Mouse (Mus musculus) hindbrain, embryonic 10.5 days (tissue): ENCODE measurements around the gene Elmo3. TPM values are rescaled to one million over a fixed set of nuclear protein-coding genes. Genes with fewer than 3 reads are reported as not detected.

Experiments
- DNase-seq: peaks from one replicate; pipeline ENCODE4 v3.0.0-alpha.2; 2017; ENCODE audit warnings: low spot score
- H3K27ac ChIP-seq: fragments of 300-500 bp; sonication (generic); 2 replicates; pipeline ENCODE4 v1.5.1; 2016; ENCODE audit warnings: mild to moderate bottlenecking, moderate library complexity
- H3K27me3 ChIP-seq: fragments of 300-500 bp; sonication (generic); 2 replicates; pipeline ENCODE4 v1.6.1; 2016; ENCODE audit warnings: mild to moderate bottlenecking; ENCODE audit not compliant: poor library complexity, insufficient read depth, severe bottlenecking
- H3K36me3 ChIP-seq: fragments of 300-500 bp; sonication (generic); 2 replicates; pipeline ENCODE4 v1.6.1; 2016; ENCODE audit warnings: mild to moderate bottlenecking, moderate library complexity
- H3K4me1 ChIP-seq: fragments of 300-500 bp; sonication (generic); replicated peaks from 2 replicates; pipeline ENCODE4 v1.6.1; 2016; ENCODE audit warnings: mild to moderate bottlenecking
- H3K4me3 ChIP-seq: fragments of 300-500 bp; sonication (generic); 2 replicates; pipeline ENCODE4 v1.5.1; 2016; ENCODE audit warnings: mild to moderate bottlenecking, moderate library complexity
- H3K9me3 ChIP-seq: fragments of 300-500 bp; sonication (generic); 2 replicates; pipeline ENCODE4 v1.6.1; 2016; ENCODE audit warnings: mild to moderate bottlenecking, moderate library complexity
- WGBS: fragments of 180-500 bp; shearing (Covaris S2); methylation state at CpG from one replicate; pipeline ENCODE4 v1.1.7; 2016; 5-methylcytosine and 5-hydroxymethylcytosine counted together
- polyA plus RNA-seq: library from polyadenylated mRNA; unstranded; fragments of >200 nt; fragmentation: Nextera tagmentation; extraction: Ambion mirVana; gene quantifications from 2 replicates; pipeline ENCODE4 v1.2.1, GENCODE M21; 2016

Gene Elmo3
- 2.1 and 2.9 TPM in 2 replicates for polyA plus RNA-seq

DNA sequence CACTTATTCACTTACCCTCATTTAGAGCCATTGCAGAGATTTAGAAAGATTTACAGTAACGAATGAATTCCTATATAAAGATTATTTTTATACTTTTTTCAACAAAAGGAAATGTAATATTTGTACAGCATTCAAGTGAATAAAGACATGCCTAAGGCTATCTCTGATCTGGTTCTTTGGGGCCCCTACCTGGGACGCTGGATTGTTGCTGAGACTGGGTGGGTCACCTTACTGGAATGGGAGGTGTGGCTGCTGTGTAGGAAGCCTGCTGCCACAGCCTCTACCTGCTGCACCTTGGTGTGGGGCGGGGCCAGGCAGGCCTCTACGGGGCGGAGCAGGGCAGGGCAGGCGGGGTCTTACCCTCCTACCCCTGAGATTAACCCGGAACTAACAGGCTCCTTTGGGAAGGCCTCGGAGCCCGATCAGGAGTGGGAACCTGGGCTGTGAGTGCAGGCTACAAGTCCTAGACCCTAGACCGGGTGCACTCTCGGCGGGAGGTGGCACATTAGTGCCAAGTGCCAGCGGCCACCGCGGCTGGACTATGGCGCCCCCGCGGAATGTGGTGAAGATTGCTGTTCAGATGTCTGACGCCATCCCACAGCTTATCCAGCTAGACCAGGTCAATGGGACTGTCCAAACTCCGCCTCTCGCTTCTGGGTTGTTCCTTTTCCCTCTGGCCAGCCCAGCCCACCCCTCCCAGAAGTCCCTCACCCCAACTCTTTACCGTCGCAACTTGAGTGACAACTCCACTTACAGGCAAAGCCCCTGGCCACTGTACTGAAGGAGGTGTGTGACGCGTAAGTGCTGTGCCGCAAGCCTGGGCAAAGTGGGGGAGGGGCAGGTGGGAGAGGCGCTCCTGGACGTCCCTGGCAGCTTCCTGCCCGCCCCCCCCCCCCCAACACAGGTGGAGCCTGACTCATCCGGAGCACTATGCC lies at the start of gene Elmo3:
Gene Elmo3, plus strand, starts transcription at position 391 of the 935 bp plus-strand sequence.
- WGBS, result 8% methylated on average over 29 of the region's 30 CpGs
- Histone ChIP-seq H3K36me3 (peaks cover 88% of the 10 kb centered on the region), H3K4me1 (peaks cover 21% of the 10 kb centered on the region), H3K27ac (peak within 1 kb of the TSS; percentile 64), H3K4me3 (peak within 1 kb of the TSS; percentile 38), H3K27me3 (no peaks in the 10 kb centered on the region), H3K9me3 (no peaks in the 10 kb centered on the region)
- DNase-seq, result peak; percentile 51

DNA sequence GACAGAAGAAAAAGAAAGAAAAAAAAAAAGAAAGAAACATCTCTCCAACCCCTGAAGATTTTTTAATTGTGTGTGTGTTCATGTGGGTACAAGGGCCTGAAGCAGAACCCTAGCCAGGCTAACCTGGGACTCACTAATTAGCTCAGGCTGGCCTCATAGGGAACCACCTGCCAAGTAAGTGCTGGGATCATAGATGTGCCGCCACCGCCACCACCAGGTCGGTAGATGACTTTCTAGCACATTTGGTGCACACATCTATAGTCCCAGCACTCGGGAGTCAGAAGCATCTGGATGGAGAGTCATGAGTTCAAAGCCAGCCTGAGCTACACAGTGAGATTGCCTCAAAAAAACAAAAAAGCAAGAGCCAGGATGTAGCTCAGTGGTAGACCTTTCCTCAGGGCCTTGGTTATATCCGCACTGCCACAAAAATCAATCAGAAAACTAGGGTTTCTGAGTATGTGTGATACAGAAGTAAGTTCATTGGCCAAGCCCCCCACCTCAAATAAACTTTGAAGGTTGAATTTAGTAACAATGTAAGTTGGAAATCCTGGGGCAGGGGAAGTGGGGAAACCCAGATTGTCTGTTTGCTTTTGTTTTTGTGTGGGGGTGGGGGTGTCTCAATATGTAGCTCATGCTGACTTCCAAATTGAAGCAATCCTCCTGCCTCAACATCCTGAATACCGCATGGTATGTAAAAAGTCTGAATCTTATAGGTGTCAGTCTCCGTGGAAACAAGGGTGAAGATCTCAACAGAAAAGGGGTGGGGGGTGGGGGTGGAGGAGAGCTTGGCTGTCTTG lies 47.9 kb upstream of the Elmo3 start:
- Histone ChIP-seq H3K27me3 (peaks cover 79% of the 10 kb centered on the region), H3K27ac (no peak overlapping the region), H3K4me3 (no peak overlapping the region), H3K9me3 (peaks cover 7% of the 10 kb centered on the region; the same call in 1 of the 2 replicates), H3K36me3 (peaks cover 9% of the 10 kb centered on the region), H3K4me1 (peaks cover 38% of the 10 kb centered on the region)
- DNase-seq, result no peak
- WGBS, result 63% methylated on average over 7 of the region's 7 CpGs

DNA sequence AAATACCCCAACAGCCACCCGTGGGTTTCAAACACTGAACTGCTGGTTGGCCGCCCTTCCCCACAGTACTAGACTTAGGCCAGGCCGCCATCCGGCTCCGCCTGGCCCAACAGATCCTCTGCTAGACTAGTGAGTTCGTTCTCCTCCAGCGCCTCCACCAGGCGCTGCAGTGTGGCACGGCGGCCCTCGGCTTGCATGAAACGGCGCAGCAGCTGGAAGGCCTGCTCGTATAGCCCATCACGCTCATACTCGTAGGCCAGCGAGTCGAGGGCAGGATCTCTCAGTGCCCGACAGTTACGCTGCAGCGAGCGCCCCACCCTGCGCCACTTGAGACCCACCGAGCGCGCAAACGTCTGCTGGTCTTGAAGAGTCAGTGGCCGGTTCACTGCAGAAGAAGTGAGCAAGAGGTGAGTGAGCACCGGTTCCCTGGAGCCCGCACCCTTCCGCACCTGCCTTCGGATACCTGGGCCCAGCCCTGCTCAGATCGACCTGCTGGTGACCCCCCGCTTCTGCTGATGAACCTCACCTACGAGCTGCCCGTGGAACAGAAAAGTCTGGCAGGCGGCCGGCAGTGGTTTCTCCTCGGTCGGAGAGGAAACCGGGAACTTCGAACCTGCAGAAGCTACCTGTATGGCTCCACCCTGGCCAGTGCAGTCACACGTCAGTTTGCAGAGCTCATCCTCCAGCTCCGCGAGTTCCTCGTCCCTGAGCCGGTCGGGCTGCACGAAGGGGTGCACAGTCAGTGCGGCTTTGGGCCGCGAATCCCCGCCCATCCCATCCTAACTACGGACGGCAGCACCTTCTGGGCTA lies 46.3 kb upstream of the Elmo3 start:
- peaks cover 34% of the 10 kb centered on the region for H3K4me1 ChIP-seq
- 2% methylated on average over 55 of the region's 55 CpGs for WGBS
- H3K9me3 ChIP-seq, result peaks cover 7% of the 10 kb centered on the region; the same call in 1 of the 2 replicates
- H3K27ac ChIP-seq, result no peak overlapping the region
- H3K27me3 ChIP-seq, result peaks cover 95% of the 10 kb centered on the region
- no peaks in the 10 kb centered on the region for H3K36me3 ChIP-seq
- peak; percentile 67 for DNase-seq
- H3K4me3 ChIP-seq, result peak overlapping the region; percentile 51

DNA sequence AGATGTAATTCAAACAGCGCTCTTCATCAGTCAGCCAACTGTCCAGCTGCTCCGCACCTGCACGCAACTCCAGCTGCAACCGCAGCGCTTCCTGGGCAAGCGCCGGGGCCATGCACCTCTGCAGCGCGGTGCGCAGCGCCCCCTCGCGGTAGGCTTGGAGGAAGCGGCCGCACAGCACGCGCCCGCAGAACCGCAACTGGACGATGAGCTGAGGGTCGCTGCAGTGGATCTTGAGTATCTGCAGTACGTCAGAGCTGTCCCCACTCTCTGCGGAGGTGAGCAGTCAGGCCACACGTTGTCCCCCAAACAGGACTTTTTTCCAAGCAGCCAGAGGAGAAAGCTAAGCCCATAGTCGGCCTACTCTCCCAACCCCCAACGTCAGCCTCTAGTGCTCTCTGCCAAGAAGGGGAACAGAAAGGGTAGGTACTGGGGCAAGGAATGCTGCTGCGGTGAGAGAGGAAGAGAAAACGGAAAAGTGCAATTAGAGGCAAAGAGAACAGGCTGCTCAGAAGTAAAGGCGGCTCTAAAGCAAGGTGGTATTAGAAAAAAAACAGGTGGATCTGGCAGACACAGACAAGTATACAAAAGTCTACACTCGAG lies 45.6 kb upstream of the Elmo3 start:
- H3K36me3 ChIP-seq, result no peaks in the 10 kb centered on the region
- 4% methylated on average over 30 of the region's 30 CpGs for WGBS
- DNase-seq, result peak; percentile 84
- H3K27ac ChIP-seq, result no peak overlapping the region
- H3K9me3 ChIP-seq, result peaks cover 7% of the 10 kb centered on the region; the same call in 1 of the 2 replicates
- peaks cover 100% of the 10 kb centered on the region for H3K27me3 ChIP-seq
- H3K4me3 ChIP-seq, result peak overlapping the region; percentile 51
- H3K4me1 ChIP-seq, result peaks cover 34% of the 10 kb centered on the region

DNA sequence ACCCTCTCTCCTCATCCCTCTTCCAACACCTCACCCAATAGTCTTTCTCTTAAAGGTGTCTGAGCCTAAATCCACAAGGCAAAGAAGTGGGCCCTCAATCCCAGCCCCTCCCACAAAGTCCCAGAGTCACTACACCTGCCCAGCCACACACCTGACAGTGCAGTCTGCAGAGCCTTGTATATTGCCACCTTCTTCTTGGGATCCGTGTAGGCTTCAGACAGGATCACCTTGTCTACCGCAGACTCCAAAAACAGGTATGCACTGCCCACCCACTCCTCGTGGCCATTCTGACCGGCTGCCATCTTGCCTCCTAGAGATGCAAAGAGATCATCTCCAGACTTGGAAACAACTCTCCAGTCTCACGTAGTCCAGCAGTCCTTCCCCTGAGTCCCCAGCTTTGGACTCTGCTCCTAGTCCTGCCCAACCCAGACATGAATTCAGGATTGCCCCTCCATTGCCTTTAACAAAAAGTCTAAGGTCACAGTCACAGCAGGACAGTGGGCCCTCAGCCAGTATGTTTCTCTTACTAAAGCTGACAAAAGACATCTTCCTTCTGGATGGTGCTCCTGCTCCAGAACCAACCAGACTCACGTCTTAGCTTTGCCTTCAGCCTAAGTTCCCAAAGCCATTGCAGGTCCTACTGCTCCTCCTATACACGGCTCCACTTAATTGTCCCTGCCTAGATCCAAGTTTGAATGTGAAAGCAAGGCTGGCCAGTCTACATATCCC lies 44.9 kb upstream of the Elmo3 start:
- H3K27ac ChIP-seq, result no peak overlapping the region
- no peaks in the 10 kb centered on the region for H3K36me3 ChIP-seq
- H3K4me3 ChIP-seq, result no peak overlapping the region
- H3K4me1 ChIP-seq, result peaks cover 31% of the 10 kb centered on the region
- no peak for DNase-seq
- H3K9me3 ChIP-seq, result peaks cover 7% of the 10 kb centered on the region; the same call in 1 of the 2 replicates
- WGBS, result 61% methylated on average over 7 of the region's 7 CpGs
- peaks cover 100% of the 10 kb centered on the region for H3K27me3 ChIP-seq

DNA sequence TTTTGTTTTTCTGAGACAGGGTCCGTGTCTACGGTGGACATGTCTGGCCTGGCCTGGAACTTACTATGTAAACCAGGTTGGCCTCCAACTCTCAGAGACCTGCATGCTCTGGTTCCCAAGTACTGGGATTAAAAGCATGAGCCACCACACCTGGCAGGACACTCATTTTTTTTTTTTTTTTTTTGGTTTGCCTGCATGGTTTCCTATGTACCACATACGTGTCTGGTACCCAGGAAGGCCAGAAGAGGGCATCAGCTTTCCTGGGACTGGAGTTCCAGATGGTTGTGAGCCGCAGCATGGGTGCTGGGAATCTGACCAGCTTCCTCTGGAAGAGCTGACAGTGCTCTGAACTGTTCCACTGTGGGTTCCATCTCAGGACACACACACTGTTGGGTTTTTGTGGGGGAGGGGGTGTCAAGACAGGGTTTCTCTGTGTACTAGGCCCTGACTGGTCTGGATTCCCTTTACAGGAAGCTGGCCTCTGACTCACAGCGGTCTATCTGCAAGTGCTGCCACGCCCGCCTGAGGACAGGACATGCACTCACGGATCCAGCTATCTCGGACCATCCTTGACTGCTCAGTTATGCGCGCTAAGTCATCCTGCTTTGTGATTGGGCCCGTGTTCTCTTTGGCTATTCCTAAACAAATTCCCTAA lies 43.9 kb upstream of the Elmo3 start:
- H3K4me1 ChIP-seq, result peaks cover 30% of the 10 kb centered on the region
- H3K9me3 ChIP-seq, result peaks cover 12% of the 10 kb centered on the region
- no peaks in the 10 kb centered on the region for H3K36me3 ChIP-seq
- H3K27me3 ChIP-seq, result peaks cover 100% of the 10 kb centered on the region
- DNase-seq, result no peak
- H3K27ac ChIP-seq, result no peak overlapping the region
- H3K4me3 ChIP-seq, result no peak overlapping the region
- 86% methylated on average over 12 of the region's 12 CpGs for WGBS

DNA sequence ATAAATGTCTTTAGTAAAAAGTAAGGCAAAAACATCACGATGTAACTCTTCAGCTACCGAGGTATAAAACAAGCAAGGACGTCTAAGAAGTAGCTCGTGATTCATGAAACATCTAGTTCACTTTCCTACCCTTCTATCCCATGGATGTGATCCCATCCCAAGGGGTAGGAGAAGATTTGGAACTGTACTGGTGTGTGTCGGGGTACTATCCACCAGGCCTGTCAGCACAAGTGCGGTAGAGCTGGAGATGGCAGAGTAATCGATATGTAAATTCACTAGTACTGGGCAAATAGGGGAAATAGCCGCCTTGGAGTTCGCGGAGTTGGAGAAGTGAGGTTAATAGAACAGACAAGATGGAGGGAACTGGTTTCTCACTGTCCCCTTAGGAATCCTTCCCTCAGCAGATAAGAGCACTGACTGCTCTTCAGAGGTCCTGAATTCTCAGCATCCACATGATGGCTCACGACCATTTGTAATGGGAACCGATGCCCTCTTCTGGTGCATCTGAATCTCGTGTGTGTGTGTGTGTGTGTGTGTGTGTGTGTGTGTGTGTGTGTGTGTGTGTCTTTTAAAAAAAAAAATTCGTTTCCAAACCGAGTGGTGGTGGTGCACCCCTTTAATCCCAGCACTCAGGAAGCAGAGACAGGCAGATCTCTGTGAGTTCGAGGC lies 42.0 kb upstream of the Elmo3 start:
- peaks cover 39% of the 10 kb centered on the region for H3K4me1 ChIP-seq
- H3K27ac ChIP-seq, result no peak overlapping the region
- H3K36me3 ChIP-seq, result no peaks in the 10 kb centered on the region
- DNase-seq, result no peak
- peaks cover 13% of the 10 kb centered on the region for H3K9me3 ChIP-seq
- WGBS, result 42% methylated on average over 16 of the region's 16 CpGs
- H3K27me3 ChIP-seq, result peaks cover 100% of the 10 kb centered on the region
- H3K4me3 ChIP-seq, result peak overlapping the region; percentile 74; the same call in 1 of the 2 replicates

DNA sequence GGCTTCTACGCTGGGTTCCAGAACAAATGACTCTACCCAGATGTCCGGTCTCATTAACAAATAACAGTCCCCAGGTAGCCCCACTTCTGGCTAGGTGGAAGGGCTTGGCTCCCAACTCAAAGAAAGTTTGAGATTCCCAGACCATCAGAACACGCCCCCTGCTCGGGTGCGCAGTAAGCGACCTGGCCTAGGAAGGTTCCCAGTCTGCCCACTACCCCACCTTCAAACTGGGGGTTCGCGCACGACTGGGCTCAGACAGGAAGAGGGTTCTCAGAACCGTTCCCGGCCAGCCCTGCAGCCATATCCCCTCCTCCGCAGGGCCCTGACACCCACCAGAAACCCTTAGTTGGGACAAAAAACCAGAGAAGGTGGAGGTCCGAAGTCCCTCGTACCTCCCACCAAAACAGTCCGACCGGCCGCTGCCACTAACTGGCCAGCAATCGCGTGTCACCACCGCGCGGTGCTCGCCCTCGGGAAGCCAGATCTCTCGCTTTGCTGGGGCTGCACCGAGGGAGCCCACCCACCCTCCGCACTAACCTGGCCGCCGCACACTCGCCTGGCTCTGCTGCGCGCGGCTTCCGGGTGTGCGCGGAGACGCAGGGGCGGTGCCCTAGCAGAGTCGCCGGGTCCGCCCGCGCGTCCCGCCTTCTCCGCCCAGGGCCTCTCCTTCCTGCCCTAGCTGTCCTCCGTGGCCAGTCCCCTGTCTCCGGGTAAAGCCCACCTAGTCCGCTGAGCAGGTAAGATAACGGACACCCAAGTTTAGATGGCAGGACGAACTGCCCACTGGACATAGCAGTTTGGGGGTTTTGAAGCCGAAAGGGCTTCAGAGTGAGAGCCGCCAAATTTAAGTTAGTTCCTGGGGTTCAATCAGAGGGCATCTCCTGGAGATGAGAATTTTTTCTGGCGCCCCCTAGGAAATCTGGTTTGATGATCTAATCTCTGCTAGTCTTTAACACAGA lies 41.1 kb upstream of the Elmo3 start, which contains the start of the genes Tradd and Fbxl8:
Gene Tradd, minus strand, starts transcription at position 586 of the 959 bp plus-strand sequence.
Gene Fbxl8, plus strand, starts transcription at position 625 of the 959 bp plus-strand sequence.
- Histone ChIP-seq H3K4me3 (peak within 1 kb of the TSS; percentile 74), H3K27ac (peak within 1 kb of the TSS; percentile 56), H3K9me3 (peaks cover 13% of the 10 kb centered on the region), H3K27me3 (peaks cover 100% of the 10 kb centered on the region), H3K36me3 (no peaks in the 10 kb centered on the region), H3K4me1 (peaks cover 39% of the 10 kb centered on the region)
- DNase-seq, result peak; percentile 76
- 1% methylated on average over 54 of the region's 54 CpGs for WGBS

DNA sequence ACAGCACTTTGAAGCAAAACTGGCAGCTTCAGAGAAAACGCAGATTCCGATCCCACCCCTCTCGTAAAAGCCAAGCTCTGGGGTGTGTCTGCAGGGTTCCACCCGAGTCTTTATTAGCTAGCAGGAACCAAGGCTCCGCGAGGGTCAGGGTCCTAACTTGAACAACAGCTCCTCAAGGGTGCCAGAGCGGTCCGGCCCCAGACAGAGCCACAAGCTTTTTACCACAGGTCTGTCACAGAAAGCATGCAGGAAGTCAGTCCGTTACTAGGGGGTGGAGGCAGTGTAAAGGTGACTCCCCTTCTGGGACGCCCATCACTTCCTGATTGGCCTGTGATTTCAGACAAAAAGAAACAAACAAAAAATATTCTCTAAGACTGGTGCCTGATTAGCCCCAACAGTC lies 40.3 kb upstream of the Elmo3 start:
- Histone ChIP-seq H3K27ac (no peak overlapping the region), H3K27me3 (peaks cover 100% of the 10 kb centered on the region), H3K4me3 (peak overlapping the region; percentile 74), H3K4me1 (peaks cover 39% of the 10 kb centered on the region), H3K9me3 (peaks cover 13% of the 10 kb centered on the region), H3K36me3 (no peaks in the 10 kb centered on the region)
- WGBS, result 16% methylated on average over 10 of the region's 10 CpGs
- DNase-seq, result no peak

DNA sequence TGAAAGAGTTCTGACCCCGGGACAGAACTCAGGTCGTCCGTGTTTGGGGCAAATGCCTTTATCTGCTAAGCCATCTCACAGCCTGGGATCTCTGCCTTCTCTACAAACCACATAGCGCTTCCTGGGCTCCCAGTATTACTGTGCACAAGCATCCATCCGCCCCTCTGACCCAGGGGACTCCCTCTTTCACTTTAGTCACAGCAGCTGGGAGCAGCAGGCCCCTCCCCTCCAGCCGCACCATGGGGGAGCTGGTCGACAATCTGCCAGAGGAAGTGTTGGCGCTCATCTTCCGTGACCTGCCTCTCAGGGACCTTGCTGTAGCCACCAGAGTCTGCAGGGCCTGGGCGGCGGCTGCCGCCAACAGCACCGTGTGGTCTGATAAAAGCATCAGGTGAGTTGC lies 38.6 kb upstream of the Elmo3 start:
- Histone ChIP-seq H3K36me3 (no peaks in the 10 kb centered on the region), H3K4me3 (no peak overlapping the region), H3K4me1 (peaks cover 50% of the 10 kb centered on the region), H3K27me3 (peaks cover 100% of the 10 kb centered on the region), H3K27ac (no peak overlapping the region), H3K9me3 (peaks cover 9% of the 10 kb centered on the region)
- 6% methylated on average over 13 of the region's 13 CpGs for WGBS
- DNase-seq, result no peak
